Mouse (Mus musculus) adrenal gland, postnatal 10 days (tissue): ENCODE measurements around the gene Zfp775. TPM values are rescaled to one million over a fixed set of nuclear protein-coding genes. Genes with fewer than 3 reads are reported as not detected.
"Not testable (repeated sequence)": the region's sequence is repeated elsewhere in the genome, so short reads cannot be mapped to it uniquely, and the experiment has no call there.

Source experiments
- DNase-seq: peaks from one replicate; pipeline ENCODE4 v3.0.0; 2021; ENCODE audit warnings: mixed read lengths
- total RNA-seq, 2 experiments: library from RNA; stranded (reverse); gene quantifications; 2 replicates each; pipeline ENCODE4 v1.2.3; 2021

The Zfp775 gene
- total RNA-seq, 2 experiments from 2014 or later: 6.1 to 6.2 TPM

DNA sequence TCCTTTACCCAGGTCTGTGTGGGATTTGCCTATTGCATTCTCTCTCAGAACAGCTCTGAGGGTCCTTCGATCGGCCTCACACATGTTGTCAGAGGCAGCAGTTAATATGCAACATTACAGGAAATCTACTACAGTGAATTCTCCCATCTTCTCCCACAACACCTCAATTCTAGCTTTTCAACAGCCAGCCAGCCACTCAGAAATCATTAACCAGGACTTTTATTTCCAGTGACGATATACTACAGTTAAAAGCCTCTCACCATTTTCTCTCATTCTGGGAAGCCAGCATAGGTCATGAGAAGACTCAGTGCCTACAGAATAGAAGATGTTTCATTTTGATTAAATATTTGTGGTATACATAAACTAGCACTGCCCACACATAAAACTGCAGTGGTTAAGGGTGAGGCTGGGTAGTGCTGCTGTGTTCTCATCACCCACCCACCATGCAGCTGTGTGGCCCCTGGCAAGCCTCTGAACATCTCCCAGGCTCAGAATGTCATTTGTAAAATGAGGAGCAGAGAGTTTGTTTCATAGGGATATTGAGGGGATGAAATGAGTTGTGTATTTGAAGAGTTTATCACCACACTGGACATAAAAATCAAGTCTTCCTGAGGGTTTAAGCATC, 10.5 kb upstream of the Zfp775 start:
- DNase-seq: no peak

DNA sequence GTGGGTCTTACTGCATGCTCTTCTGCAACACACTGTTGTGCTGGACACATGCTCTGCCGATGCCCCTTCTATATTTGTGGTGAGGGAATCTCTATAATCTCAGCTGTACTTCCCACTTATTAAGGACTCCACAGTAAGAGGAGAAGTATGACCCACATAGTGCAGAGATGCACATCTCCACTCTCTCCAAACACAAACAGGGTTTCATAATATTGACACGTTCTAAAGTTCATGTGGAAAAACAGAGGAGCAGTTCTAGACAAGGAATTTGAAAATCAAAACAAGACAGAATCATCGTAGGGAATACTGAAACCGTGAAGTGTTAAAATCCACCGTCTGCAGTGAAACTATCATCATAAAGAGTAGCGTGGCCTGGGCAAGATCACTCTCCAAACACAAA, 10.0 kb upstream of the Zfp775 start:
- no peak for DNase-seq

DNA sequence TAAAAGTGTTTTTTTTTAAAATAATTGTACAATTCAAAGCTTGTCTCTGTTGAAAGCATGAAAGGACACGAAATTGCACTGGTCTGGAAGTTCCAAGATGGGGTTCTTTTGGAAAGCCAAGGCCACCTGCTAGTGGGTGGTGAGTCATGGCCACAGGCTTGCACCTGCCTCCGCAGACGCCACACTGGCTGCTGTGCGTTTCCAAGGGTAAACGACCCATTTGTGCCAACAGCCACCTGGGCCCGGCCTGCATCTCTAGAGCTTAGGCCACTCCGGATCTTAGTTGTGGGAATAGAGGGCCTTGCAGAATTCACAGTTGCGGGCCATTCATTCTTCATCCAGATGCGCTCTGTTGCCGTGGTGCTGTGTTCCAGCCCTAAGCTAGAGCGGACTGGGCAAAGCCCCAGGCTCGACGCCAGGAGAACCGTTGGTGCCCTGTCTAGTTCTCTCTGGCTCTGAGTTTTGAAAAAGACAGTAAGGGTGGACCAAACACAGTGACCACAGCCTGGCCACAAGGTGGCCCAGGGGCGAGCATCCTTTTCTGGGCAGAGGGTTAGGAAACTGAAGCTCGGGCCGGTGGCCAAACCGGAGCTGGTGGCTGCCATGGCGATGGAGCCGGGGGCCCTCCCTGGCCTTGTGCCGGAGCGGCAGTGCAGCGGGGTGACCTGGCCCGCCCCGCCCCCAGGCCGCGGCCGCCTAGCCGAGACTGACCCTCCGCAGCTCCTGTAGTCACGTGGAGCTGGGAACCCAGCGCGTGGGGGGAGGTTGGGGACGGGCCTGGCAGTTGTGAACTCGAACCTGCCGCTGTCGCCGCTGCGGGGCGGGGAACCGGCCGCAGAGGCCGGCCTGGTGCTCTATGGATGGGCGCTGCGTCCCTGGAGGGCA, 8.5 kb upstream of the Zfp775 start, which contains the start of the genes Repin1 and Gm44965:
TSS of gene Repin1 (plus strand) at position 726 of the 885 bp plus-strand sequence.
TSS of gene Gm44965 (plus strand) at position 784 of the 885 bp plus-strand sequence.
- peak; percentile 98 for DNase-seq

DNA sequence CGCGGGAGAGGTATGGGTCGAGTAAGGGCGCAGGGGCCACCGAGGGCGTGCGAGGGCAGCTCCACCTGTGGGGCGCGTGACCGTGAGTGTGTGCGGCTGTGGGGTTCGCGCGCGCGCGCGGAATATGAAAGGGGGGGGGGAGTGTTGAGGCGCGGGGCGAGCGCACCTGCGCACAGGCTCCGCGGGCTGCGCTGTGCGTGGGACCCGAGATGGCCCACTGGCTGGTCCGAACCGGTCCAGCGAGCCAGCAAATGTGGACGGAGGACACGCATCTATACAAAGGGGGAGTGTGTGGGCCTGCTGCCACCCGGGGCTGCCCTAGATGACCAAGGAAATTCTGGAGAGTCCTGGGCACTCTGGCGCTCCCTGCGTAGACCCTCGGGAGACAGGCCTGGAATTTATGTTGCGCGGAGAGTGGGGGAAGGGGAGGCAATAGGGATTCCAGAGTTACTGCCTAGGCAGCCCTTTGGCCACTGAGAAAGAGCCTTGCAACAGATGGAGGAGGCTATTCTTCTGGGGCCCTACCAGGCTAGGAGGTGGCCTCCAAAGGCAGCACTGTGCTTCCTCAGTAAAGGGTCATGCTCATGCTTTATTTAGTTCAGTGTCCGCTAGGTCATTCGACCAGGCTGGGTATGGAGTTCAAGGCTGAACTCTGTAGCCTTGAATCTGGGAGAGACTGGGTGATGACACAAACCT, 7.7 kb upstream of the Zfp775 start:
- peak; percentile 59 for DNase-seq

DNA sequence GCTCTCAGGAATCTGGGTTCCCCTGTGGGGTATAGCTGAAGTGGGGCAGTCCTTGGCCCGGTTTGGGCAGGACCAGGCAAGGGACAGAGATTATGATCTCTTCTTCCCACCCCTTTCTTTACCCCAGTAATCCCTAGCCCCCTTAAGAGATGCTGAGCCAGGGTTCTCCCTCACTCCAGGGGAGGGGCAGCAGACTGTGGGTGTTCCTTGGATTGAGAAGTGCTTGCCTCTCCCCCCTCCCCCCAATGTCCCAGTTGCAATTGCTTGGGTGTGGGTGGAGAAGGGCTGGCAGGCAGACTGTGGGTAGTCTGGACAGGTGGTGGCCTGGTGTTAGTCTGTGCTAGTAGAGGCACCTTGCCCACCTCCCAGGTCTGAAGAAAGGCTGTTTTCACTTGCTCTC, 6.6 kb upstream of the Zfp775 start:
- DNase-seq: no peak

DNA sequence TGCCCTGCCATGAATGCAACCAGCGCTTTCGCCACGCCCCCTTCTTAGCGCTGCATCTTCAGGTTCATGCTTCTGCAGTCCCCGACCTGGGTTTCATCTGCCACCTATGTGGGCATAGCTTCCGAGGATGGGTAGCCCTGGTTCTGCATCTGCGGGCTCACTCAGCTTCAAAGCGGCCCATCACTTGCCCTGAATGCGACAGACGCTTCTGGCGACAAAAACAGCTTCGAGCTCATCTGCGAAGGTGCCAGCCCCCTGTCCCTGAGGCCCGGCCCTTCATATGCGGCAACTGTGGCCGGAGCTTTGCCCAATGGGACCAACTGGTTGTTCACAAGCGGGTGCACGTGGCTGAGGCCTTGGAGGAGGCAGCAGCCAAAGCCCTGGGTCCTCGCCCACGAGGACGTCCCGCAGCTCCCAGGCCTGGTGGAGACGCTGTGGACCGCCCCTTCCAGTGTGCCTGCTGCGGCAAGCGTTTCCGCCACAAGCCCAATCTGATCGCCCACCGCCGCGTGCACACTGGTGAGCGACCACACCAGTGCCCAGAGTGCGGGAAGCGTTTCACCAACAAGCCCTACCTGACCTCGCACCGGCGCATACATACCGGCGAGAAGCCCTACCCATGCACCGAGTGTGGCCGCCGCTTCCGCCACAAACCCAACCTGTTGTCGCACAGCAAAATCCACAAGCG, 5.2 kb upstream of the Zfp775 start:
- no peak for DNase-seq

DNA sequence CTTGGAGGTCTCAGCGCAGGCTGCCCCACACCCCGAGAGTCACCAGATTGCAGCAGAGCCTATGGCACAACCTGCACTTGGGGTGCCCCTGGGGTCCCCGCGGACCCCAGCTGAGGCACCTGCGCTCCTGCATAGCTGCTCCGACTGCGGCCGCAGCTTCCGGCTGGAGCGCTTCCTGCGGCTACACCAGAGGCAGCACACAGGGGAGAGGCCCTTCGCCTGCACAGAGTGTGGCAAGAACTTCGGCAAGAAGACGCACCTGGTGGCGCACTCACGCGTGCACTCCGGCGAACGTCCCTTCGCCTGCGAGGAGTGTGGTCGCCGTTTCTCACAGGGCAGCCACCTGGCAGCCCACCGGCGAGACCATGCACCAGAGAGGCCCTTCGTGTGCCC, 4.6 kb upstream of the Zfp775 start:
- DNase-seq: no peak

DNA sequence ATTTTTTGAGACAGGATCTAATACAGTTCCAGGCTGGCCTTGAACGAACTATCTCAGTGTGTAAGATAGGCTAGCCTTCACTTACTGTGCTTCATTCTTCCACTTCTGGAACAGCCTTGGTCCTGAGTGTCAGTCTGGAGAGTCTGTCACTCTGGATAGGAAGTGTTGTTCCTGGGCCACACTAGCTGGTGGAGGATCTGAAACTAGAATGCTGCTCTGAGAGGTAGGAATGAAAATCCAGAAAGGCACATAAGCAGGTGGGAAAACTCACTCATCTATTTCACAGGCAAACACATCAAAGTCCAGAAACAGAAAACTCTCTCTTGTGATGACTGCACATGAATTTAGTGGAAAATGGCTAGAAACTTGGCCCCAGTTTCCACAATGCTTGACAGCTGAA, 1.3 kb upstream of the Zfp775 start:
- DNase-seq: no peak

DNA sequence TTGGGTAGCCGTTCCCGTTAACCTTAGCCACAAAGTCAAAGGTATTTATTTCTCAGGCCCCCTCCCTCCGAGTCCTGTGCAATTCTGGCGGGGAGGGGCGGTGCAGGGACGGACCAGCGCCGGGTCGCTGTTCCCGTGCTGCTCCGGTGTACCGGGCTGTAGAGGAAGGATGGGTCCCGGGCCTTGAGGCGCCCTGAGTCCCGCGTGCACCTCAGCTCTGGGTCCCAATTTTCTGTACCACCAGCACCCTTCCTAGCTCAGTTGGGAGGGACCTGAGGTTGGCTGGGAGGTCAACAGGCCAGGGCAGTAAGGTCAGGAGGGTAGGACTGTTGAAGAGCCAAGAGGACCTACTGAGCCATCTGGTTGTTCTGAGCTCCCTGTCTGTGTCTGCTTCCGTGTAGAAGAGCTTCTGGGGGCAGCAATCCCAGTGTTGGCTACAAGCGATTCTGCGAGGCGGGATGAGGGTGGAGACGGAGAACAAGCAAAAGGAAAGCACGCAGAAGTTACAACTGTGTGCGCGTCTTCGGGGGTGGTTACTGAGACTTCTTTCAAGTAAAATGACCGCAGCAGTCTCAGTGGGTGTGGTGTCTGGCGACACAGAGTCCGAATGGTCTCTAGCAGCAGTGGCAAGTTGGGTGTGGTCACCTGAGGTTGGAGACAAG, 348 bp downstream of the Zfp775 start:
- DNase-seq: peak; percentile 51

DNA sequence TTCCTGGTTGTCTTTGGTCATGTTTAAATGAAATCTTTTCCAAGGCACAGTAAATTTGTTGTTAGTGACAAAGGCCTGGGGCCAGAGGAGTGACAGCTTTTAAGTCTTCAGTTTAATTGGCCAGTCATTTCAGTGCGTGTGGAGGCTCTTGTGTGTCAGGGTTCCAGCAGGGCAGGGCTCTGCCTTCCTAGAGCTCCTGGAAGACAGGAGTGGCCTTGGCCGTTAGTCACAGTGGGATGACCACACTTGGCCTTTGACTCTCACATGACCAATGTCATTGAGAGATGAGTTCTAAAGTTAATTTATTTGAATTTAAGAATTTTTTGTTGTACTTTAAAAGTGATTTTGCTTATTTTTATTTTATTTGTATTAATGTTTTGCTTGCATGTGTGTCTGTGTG, 6.3 kb downstream of the Zfp775 start:
- DNase-seq: peak; percentile 58

DNA sequence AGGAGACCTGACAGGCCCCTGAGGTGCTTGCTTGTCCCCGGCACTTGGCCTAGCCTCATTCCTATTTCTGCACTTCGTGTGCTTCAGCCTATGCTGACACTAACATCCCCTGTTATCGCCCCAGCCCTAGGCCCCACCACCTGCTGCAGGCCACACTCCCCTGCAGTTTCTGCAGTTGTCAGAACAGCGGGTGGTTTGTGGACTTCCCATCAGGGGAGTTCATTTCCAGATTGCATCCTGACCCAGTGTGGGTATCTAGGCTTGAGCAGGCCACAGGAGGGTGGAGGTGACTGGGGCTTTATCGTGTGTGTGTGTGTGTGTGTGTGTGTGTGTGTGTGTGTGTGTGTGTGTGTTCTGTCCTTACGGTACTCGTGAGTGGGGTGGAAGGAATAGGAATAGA, 7.6 kb downstream of the Zfp775 start:
- DNase-seq: no peak

DNA sequence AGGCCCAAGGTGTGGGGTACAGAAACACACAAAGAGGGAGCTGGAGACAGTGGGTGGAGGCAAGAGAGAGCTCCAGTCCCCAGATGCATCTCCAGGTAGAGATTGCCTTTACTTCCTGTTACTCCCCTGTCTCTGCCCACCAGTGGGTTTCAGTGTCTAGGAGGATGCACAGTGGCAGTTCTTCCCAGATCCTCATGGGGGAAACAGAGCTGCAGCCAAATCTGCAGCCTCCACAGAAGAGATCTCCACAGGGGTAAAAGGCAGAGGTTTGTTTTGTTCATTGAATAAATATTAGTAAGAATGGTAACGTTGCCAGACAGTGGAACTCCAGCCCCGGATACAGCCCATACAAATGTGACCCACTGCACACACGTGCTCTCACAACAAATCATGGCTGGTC, 8.8 kb downstream of the Zfp775 start:
- DNase-seq: no peak

DNA sequence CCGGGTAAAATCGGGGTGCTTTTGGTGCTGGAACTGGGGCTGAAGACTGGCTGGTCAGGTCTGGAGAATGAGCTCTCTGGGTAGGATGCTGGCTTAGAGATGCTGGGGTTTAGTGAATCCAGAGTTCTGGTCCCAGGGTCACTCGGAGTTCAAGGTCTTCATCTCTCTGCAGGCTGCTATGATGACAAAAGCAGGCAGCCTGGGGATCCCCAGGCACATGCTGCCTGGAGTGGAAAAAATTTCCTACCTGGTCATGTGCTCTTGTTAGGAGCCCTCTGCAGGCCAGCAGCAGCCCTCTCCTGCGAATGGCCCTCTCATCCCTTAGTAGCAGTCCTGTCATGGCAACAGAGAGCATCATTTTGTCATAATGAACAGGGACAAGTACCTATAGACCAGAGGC, 11.6 kb downstream of the Zfp775 start:
- DNase-seq: no peak

DNA sequence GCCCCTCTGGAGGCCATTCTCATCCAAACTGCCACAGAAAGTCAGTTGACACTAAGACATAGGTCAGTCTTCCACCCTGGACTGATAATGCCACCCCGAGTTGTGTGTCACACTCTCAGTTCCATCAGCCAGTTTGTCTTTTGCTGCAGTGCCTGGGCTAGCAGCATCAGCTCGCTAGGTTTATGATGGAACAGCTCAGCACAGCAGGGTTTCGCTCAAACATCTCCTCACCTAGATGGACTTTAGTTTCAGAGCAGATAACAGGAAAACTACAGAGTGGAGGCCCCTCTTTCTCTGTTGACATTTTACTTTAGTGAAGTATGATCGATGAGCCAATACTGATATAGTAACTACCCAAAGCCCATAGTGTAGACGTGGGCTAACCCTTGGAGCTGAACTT, 12.9 kb downstream of the Zfp775 start:
- no peak for DNase-seq

DNA sequence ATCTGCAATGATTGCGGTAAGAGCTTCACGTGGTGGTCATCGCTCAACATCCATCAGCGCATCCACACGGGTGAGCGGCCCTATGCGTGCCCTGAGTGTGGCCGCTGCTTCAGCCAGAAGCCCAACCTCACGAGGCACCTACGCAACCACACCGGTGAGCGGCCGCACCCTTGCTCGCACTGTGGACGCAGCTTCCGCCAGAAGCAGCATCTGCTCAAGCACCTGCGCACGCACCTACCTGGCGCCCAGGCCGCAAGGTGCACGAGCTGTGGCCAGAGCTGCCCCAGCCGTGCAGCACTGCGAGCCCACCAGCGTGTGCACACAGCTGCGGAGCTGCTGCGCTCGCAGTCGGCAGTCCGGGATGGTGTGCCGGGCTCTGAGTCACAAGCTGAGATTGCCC, 18.2 kb downstream of the Zfp775 start:
- no peak for DNase-seq

DNA sequence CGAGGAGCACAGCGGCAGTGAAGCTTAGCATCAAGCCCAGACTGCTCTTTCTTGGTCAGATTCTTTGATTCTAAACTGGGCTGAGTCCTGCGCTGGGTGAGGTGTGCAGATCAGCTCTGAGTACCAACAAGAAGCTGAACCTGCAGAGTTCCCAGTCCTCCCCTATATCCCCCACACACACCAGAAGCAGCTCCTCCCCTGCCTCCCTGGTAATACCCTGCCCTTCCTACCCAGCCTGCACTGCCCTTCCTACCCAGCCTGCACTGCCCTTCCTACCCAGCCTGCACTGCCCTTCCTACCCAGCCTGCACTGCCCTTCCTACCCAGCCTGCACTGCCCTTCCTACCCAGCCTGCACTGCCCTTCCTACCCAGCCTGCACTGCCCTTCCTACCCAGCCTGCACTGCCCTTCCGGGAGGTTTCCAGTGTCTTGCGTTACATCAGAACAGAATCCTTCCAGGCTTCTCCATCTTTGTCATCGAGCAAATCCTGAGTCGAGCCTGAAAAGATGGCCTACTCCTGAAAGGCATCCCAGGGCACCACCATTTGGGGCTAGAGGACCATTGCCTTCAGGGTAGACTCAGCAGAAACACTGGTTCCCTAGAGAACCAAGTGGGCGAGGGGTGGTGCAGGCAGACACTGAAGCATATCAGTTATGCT, 20.5 kb downstream of the Zfp775 start:
- not testable (repeated sequence) for DNase-seq

DNA sequence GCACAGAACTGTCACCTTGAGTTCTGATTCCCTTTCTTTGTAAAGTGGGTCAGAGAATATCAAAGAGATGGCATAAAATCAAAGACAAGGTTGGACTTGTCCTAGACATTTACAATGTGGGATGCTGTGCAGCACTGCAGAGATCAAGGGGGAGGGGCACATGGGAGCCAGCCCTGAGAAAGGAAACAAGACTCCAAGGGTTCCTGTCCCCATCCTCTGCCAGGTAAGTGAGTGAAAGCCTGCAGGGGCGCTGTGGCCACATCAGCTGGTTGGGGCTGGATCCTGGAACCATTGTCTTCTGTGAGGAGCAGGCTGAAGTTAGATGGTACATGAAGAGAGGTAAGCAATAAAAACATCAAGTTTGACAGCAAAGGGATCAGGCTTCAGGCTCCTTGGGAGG, 21.6 kb downstream of the Zfp775 start:
- DNase-seq: peak; percentile 54

DNA sequence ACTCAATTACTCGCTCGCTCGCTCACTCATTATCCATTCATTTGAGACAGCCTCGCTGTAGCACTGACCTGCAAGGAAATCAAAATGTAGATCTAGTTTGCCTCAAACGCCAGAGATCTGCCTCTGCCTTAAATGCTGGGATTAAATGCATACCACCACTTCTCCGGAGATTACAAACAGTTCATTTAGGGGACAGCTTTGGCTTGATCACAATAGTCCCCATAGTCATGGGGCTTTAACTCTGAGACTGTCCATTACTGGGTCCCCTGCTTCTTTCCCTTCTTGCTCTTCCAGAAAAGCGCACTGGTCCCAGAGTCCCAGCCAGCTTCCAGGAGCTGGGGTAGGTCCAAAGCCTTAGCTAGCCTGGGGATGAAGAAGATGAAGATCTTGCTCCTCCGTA, 24.6 kb downstream of the Zfp775 start, which contains the start of gene AI854703:
TSS of gene AI854703 (plus strand) at position 301 of the 400 bp plus-strand sequence.
- no peak for DNase-seq

DNA sequence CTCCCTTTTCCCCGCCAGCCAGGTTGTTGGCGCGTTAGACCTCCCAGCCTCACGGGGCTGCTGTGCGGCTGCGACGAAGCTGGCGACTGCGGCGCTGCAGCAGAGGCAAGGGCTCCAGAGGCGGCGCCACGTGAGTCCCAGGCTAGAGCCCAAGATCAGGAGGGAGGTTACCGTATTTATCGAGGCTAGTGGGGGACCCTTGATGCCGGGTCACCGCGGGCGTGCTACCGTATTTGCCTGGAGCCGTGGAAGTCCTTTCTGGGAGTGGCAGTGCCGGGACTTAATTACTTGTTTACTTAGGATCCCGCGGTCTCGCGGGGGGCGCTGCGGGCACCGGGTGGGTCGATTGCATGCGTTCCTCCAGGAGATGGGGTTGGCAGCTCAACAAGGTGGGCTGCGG, 25.1 kb downstream of the Zfp775 start:
- peak; percentile 73 for DNase-seq

DNA sequence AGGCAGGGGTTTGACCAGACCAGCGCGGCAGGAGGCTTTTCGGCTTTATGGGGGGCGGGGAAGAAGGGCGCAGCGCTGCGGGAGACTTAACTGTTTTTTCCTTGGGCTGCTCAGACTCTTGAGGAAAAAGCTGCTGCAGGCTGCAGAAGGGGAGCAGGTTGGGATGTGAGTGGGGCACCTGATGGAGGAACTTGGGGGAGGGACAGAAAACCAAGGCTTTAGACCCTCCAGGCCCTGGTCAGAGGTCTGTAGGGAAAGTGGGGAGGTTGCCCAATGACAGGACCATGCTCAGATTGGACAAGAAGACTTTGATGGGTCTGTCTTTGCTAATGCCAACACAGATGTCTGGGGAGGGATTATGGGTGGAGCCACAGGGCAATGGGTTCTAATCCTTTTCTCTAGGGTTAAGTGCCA, 25.7 kb downstream of the Zfp775 start:
- no peak for DNase-seq

DNA sequence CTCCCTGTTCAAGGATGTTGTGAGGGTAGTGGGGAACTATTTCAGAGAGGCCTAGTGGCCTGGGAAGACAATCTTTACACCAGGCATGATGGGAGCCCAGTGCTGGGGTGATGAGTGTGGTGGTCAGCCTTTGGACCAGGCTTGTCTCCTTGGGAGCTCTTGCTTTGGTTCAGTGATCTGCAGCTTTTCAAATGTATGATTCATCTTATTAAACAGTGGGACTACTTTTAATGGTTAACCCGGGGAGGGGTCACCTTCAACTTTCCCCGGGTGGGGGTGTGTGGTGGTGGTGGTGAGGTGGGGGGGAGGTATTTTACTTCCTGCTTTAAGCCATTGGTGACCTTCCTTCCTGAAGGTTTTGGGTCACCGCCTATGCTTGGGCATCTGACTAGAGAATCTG, 26.5 kb downstream of the Zfp775 start:
- no peak for DNase-seq
